Mouse (Mus musculus) hindbrain, embryonic 13.5 days (tissue): ENCODE results near the gene Eif3a. TPM values are rescaled to one million over a fixed set of nuclear protein-coding genes. Genes with fewer than 3 reads are reported as not detected.
A peak's percentile ranks its signal among the peaks of the same experiment; 100 is the strongest.

ENCODE experiments used
- ATAC-seq: fragments of 200-750 bp; cut with Nextera tagmentation; 2 replicates; pipeline ENCODE4 v1.8.0; 2017; ENCODE audit warnings: moderate TSS enrichment; ENCODE audit not compliant: low FRiP score
- H3K27ac ChIP-seq: fragments of 300-500 bp; sonication (generic); 2 replicates; pipeline ENCODE4 v1.5.1; 2015; ENCODE audit warnings: inconsistent platforms, mild to moderate bottlenecking, moderate library complexity
- H3K27me3 ChIP-seq: fragments of 300-500 bp; sonication (generic); 2 replicates; pipeline ENCODE4 v1.6.1; 2015; ENCODE audit warnings: mild to moderate bottlenecking, inconsistent platforms
- H3K36me3 ChIP-seq: fragments of 300-500 bp; sonication (generic); 2 replicates; pipeline ENCODE4 v1.6.1; 2015; ENCODE audit warnings: mild to moderate bottlenecking, inconsistent platforms
- H3K4me1 ChIP-seq: fragments of 300-500 bp; sonication (generic); replicated peaks from 2 replicates; pipeline ENCODE4 v1.6.1; 2015; ENCODE audit warnings: inconsistent platforms
- H3K4me2 ChIP-seq: fragments of 300-500 bp; sonication (generic); 2 replicates; pipeline ENCODE4 v1.6.1; 2015; ENCODE audit warnings: inconsistent platforms, mild to moderate bottlenecking, moderate library complexity
- H3K4me3 ChIP-seq: fragments of 300-500 bp; sonication (generic); 2 replicates; pipeline ENCODE4 v1.5.1; 2015; ENCODE audit warnings: mild to moderate bottlenecking, inconsistent platforms
- H3K9ac ChIP-seq: fragments of 300-500 bp; sonication (generic); 2 replicates; pipeline ENCODE4 v1.6.1; 2015; ENCODE audit warnings: mild to moderate bottlenecking, inconsistent platforms
- H3K9me3 ChIP-seq: fragments of 300-500 bp; sonication (generic); 2 replicates; pipeline ENCODE4 v1.6.1; 2016; ENCODE audit warnings: inconsistent platforms
- WGBS: fragments of 180-500 bp; shearing (Covaris S2); methylation state at CpG from one replicate; pipeline ENCODE4 v1.1.7; 2015; 5-methylcytosine and 5-hydroxymethylcytosine counted together
- polyA plus RNA-seq: library from polyadenylated mRNA; unstranded; fragments of >200 nt; fragmentation: Nextera tagmentation; extraction: Ambion mirVana; gene quantifications from 2 replicates; pipeline ENCODE4 v1.2.1, GENCODE M21; 2015

Eif3a gene
- polyA plus RNA-seq, 1 experiment from 2014 or later, result 112 TPM

- peak overlapping the region; percentile 100 for H3K9ac ChIP-seq
- WGBS, result 16% methylated on average over 9 of the region's 9 CpGs
- ATAC-seq, result no peak
Measured at GRCm38 (mm10) chr19:60791164-60791563, 706 bp upstream of the Eif3a start.

GRCm38 (mm10) chr19:60789919-60790506, 445 bp downstream of the Eif3a start:
- under 1% methylated on average over 45 of the region's 60 CpGs for WGBS
- Histone ChIP-seq H3K4me2 (peak overlapping the region; percentile 81), H3K9me3 (no peaks in the 10 kb centered on the region), H3K36me3 (no peaks in the 10 kb centered on the region), H3K4me1 (peaks cover 25% of the 10 kb centered on the region), H3K4me3 (peak overlapping the region; percentile 84), H3K9ac (peak overlapping the region; percentile 100), H3K27ac (peak overlapping the region; percentile 98), H3K27me3 (no peaks in the 10 kb centered on the region)
- peak; percentile 83 for ATAC-seq

More at GRCm38 (mm10) chr19:60791164-60791563, 706 bp upstream of the Eif3a start:
- Histone ChIP-seq H3K4me1 (peaks cover 20% of the 10 kb centered on the region), H3K4me2 (peak overlapping the region; percentile 54), H3K4me3 (peak overlapping the region; percentile 84), H3K9me3 (no peaks in the 10 kb centered on the region), H3K27ac (peak overlapping the region; percentile 98), H3K36me3 (no peaks in the 10 kb centered on the region), H3K27me3 (no peaks in the 10 kb centered on the region)

GRCm38 (mm10) chr19:60789452-60789851, 1.0 kb downstream of the Eif3a start:
- Histone ChIP-seq H3K9me3 (no peaks in the 10 kb centered on the region), H3K36me3 (no peaks in the 10 kb centered on the region), H3K4me3 (peak overlapping the region; percentile 84), H3K9ac (peak overlapping the region; percentile 100), H3K27ac (peak overlapping the region; percentile 98), H3K27me3 (no peaks in the 10 kb centered on the region), H3K4me1 (peaks cover 25% of the 10 kb centered on the region), H3K4me2 (peak overlapping the region; percentile 81)
- ATAC-seq, result no peak
- 2% methylated on average over 7 of the region's 7 CpGs for WGBS

GRCm38 (mm10) chr19:60788214-60788960, 2.1 kb downstream of the Eif3a start:
- WGBS, result 52% methylated on average over 6 of the region's 6 CpGs
- no peak overlapping the region for H3K27ac ChIP-seq
- no peaks in the 10 kb centered on the region for H3K27me3 ChIP-seq
- H3K9ac ChIP-seq, result peak overlapping the region; percentile 60
- ATAC-seq, result no peak
- peak overlapping the region; percentile 27 for H3K4me3 ChIP-seq
- H3K36me3 ChIP-seq, result no peaks in the 10 kb centered on the region
- no peaks in the 10 kb centered on the region for H3K9me3 ChIP-seq
- peaks cover 25% of the 10 kb centered on the region for H3K4me1 ChIP-seq
- H3K4me2 ChIP-seq, result peak overlapping the region; percentile 81

- 74% methylated on average over 2 of the region's 2 CpGs for WGBS
- Histone ChIP-seq H3K4me1 (peaks cover 28% of the 10 kb centered on the region), H3K36me3 (no peaks in the 10 kb centered on the region), H3K27me3 (no peaks in the 10 kb centered on the region), H3K4me3 (no peak overlapping the region), H3K9ac (no peak overlapping the region), H3K9me3 (no peaks in the 10 kb centered on the region), H3K4me2 (peak overlapping the region; percentile 81; the same call in 1 of the 2 replicates), H3K27ac (no peak overlapping the region)
- ATAC-seq, result no peak
Measured at GRCm38 (mm10) chr19:60787465-60788150, 2.9 kb downstream of the Eif3a start.

- no peak for ATAC-seq
- WGBS, result 73% methylated on average over 1 of the region's 1 CpGs
- Histone ChIP-seq H3K4me2 (no peak overlapping the region), H3K4me3 (no peak overlapping the region), H3K27me3 (no peaks in the 10 kb centered on the region), H3K9me3 (no peaks in the 10 kb centered on the region), H3K9ac (no peak overlapping the region), H3K27ac (no peak overlapping the region), H3K36me3 (peaks cover 12% of the 10 kb centered on the region; the same call in 1 of the 2 replicates), H3K4me1 (peaks cover 27% of the 10 kb centered on the region)
Measured at GRCm38 (mm10) chr19:60784712-60785111, 5.7 kb downstream of the Eif3a start.

GRCm38 (mm10) chr19:60782034-60782433, 8.4 kb downstream of the Eif3a start:
- Histone ChIP-seq H3K27me3 (no peaks in the 10 kb centered on the region), H3K36me3 (peaks cover 28% of the 10 kb centered on the region), H3K9me3 (no peaks in the 10 kb centered on the region), H3K27ac (no peak overlapping the region), H3K4me2 (no peak overlapping the region), H3K9ac (no peak overlapping the region), H3K4me1 (peaks cover 12% of the 10 kb centered on the region), H3K4me3 (no peak overlapping the region)
- WGBS, result 87% methylated on average over 3 of the region's 3 CpGs
- ATAC-seq, result no peak

DNA sequence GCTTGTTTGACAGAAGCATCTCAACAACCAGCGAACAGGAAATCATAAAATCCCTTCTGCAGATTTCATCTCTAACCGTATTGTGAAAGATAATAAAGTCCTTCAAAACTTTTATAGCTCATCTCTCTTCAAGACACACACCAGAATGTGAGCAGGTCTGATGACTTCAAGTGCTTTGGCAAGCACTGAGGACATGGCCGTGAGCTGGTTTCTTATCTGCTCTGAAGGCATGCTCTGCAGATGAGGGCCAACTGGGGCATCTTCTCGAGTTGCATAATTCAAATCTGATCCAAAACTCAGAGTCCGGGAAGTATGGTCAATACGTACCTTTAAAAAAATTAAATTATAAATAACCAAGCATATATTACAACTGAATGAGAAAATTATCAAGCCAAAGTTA, 17.1 kb downstream of the Eif3a start:
- Histone ChIP-seq H3K9me3 (no peaks in the 10 kb centered on the region), H3K4me1 (no peaks in the 10 kb centered on the region), H3K4me2 (no peak overlapping the region), H3K27ac (no peak overlapping the region), H3K9ac (no peak overlapping the region), H3K36me3 (peaks cover 78% of the 10 kb centered on the region), H3K27me3 (no peaks in the 10 kb centered on the region), H3K4me3 (no peak overlapping the region)
- 94% methylated on average over 6 of the region's 6 CpGs for WGBS
- ATAC-seq, result no peak

- Histone ChIP-seq H3K9me3 (no peaks in the 10 kb centered on the region), H3K4me2 (no peak overlapping the region; the same call in 1 of the 2 replicates), H3K27me3 (peaks cover 12% of the 10 kb centered on the region), H3K9ac (0 out of 2 replicates have a peak overlapping the region, but pooled peaks have one; percentile 8), H3K4me1 (peaks cover 28% of the 10 kb centered on the region), H3K36me3 (peaks cover 30% of the 10 kb centered on the region), H3K27ac (no peak overlapping the region), H3K4me3 (no peak overlapping the region)
- 77% methylated on average over 4 of the region's 4 CpGs for WGBS
- ATAC-seq, result no peak
Measured at GRCm38 (mm10) chr19:60758896-60759835, 31.3 kb downstream of the Eif3a start.

DNA sequence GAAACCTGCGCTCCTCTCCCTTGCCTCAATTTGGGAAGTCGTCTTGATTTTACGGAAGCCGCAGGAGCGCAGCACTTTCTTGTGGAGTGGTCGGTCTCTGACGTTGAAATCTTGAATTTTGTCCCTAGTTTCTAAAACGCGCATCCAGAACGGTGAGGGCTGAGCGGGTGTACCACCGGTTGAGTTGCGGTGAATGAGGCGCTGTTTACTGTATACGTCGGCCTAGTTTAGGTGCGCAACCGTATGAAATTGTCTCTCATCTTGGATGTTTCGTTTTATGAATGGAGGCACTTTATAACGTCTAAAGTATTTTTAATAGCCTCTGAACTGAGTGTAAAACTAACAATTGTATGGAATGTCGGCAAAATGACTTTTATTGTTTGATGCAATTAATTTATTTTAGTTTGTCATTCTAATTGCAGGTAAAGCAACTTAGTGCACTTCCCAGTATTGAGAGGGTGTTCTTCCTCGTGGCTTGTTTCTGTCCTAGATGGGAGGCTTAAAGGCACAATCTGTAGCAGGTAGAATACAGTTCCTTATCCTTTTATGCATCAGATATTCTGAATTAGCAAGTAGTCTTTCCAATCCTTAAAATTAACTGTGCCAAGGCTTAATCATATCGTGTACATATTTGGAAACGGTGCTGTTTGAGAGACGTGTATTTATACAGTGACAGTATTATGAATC, 33.2 kb downstream of the Eif3a start:
- peaks cover 14% of the 10 kb centered on the region for H3K36me3 ChIP-seq
- peak overlapping the region; percentile 90 for H3K9ac ChIP-seq
- peaks cover 28% of the 10 kb centered on the region for H3K4me1 ChIP-seq
- peak overlapping the region; percentile 95 for H3K27ac ChIP-seq
- WGBS, result 6% methylated on average over 25 of the region's 25 CpGs
- no peaks in the 10 kb centered on the region for H3K9me3 ChIP-seq
- H3K4me3 ChIP-seq, result peak overlapping the region; percentile 82
- ATAC-seq, result no peak
- peak overlapping the region; percentile 77 for H3K4me2 ChIP-seq
- peaks cover 12% of the 10 kb centered on the region for H3K27me3 ChIP-seq
